Mouse (Mus musculus) CH12.LX (cell line): Measurements from ENCODE around the gene Ell3.

Source experiments
- CTCF ChIP-seq, 2 experiments: IDR thresholded peaks in 1 of 2; conservative IDR thresholded peaks in 1 of 2; 2 replicates each; pipeline ENCODE4 v1.5.1; 2011 to 2012; ENCODE audit warnings: low read depth in 2 of 2, low read length in 2 of 2, improper control_type of control experiment in 1 of 2, inconsistent platforms in 1 of 2, mild to moderate bottlenecking in 1 of 2, moderate library complexity in 1 of 2
- ELF1 ChIP-seq: IDR thresholded peaks from 2 replicates; pipeline ENCODE4 v1.6.1; 2014; ENCODE audit warnings: low read depth, mild to moderate bottlenecking, inconsistent platforms, low read length, improper control_type of control experiment
- EP300 ChIP-seq: IDR thresholded peaks from 2 replicates; pipeline ENCODE4 v1.6.1; 2011; ENCODE audit warnings: low read length, improper control_type of control experiment
- IRF4 ChIP-seq: IDR thresholded peaks from 2 replicates; pipeline ENCODE4 v1.6.1; 2014; ENCODE audit warnings: low read depth, mild to moderate bottlenecking, inconsistent platforms, low read length, improper control_type of control experiment
- MAFK ChIP-seq: IDR thresholded peaks from 2 replicates; pipeline ENCODE4 v1.6.1; 2011; ENCODE audit warnings: low read length, improper control_type of control experiment; ENCODE audit not compliant: insufficient replicate concordance
- RCOR1 ChIP-seq: conservative IDR thresholded peaks from 2 replicates; pipeline ENCODE4 v1.6.1; 2012; ENCODE audit warnings: low read depth, mild to moderate bottlenecking, inconsistent platforms, low read length, improper control_type of control experiment
- TCF12 ChIP-seq: IDR thresholded peaks from 2 replicates; pipeline ENCODE4 v1.6.1; 2014; ENCODE audit warnings: low read depth, mild to moderate bottlenecking, inconsistent platforms, low read length, improper control_type of control experiment
- UBTF ChIP-seq: IDR thresholded peaks from 2 replicates; pipeline ENCODE4 v1.6.1; 2012; ENCODE audit warnings: low read depth, mild to moderate bottlenecking, inconsistent platforms, low read length, improper control_type of control experiment, moderate library complexity
- USF2 ChIP-seq: conservative IDR thresholded peaks from 2 replicates; pipeline ENCODE4 v1.6.1; 2011; ENCODE audit warnings: low read depth, low read length, improper control_type of control experiment
- ZKSCAN1 ChIP-seq: IDR thresholded peaks from 2 replicates; pipeline ENCODE4 v1.6.1; 2012; ENCODE audit warnings: low read depth, inconsistent platforms, low read length, improper control_type of control experiment, borderline replicate concordance

DNA sequence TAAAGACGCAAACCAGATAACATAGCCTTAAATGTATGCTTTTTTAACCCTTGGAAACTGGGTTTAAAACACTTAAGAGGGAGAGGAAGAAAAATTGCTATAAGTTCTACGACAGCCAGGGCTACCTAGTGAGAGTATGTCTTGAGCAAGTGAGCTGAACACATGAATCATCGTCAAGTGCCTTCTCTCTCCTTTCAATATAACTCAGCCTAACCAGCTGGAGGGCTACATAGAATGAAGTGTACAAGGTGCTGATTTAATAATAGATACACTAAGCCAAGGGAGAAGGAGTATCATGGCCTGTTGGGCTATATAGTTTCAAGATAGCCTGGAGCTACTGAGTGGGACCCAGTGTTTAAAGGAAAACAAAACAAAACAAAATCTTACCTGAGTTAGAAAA is 25.6 kb downstream of the Ell3 start:
- TF ChIP-seq UBTF, result no peak
- no peak for TF ChIP-seq EP300
- TF ChIP-seq TCF12, result no peak
- no peak for TF ChIP-seq CTCF (conservative IDR thresholded peaks at IDR 0.05 in 1 of 2, IDR thresholded peaks at IDR 0.05 in 1 of 2; ENCODE audit: low read depth in 2 of 2, low read length in 2 of 2)
- TF ChIP-seq RCOR1, result no peak
- no peak for TF ChIP-seq ZKSCAN1
- no peak for TF ChIP-seq USF2
- no peak for TF ChIP-seq MAFK
- TF ChIP-seq ELF1, result no peak
- TF ChIP-seq IRF4, result 0 out of 2 replicates have a peak, but pooled peaks have one; percentile 33
